ENCODE assay signal across 24 mouse cellular contexts in the genomic region with DNA sequence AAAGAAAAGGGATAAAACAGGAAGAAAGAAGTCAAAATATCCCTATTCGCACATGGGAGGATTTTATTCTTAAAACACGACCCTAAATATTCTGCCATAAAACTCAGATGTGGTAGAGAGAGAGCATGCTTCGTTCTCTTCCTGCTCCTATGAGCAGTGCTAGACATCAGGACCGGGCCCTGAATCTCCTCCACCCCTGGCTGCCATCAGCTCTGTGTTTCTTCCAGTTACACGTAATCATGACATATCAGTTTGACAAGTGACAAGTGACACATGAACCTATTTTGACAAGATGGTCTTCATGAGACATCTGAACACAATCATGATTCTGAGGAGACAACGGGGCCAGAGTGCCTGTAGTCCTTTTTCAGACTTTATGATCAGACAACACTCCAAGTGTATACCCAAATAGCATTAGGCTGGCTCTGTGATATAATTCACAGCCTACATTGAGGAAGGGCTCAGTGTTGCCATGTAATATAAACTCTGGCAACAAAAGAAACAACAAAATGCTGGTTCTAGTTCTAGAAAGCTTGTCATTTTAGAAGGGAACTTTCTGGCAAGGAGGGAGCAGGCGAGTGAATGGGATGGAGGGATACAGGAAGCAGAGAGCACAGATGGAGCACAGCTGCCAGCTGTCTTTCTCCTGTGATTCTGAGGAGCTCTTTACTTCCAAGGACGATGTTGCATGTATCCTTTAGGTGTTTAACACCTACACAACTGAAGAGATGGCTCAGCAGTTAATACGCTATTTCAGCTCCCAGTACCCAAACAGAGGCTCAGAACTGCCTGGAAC. TPM values are rescaled to one million over a fixed set of nuclear protein-coding genes. Genes with fewer than 3 reads are reported as not detected.
A peak's percentile ranks its signal among the peaks of the same experiment; 100 is the strongest.
DNase-seq lines count a peak whose midpoint lies in the region; ATAC-seq and TF ChIP-seq lines count a peak whose summit lies in the region.
"Had no signal": no experiment of that assay in that cellular context is flagged by ENCODE, and none has a peak within 500 bp of the region (broad histone marks: within the 10 kb centered on the region; RNA-seq: fewer than 3 reads in every experiment).

No protein-coding gene starts in this region.

- H3K27me3 ChIP-seq in forebrain, embryonic 10.5 days (ENCODE audit: poor library complexity, severe bottlenecking): no peaks in the 10 kb centered on the region
- H3K27me3 ChIP-seq in forebrain, postnatal 0 days (ENCODE audit: insufficient read depth, low read length): no peaks in the 10 kb centered on the region
- H3K27me3 ChIP-seq in heart, embryonic 14.5 days (ENCODE audit: control insufficient read depth, insufficient read depth, low read length): no peaks in the 10 kb centered on the region
- H3K27me3 ChIP-seq: intestine, embryonic 15.5 days; liver, embryonic 15.5 days; midbrain, embryonic 12.5 days had no signal

- peaks cover 20% of the 10 kb centered on the region for H3K36me3 ChIP-seq in forebrain, embryonic 10.5 days (replicated peaks)
- H3K36me3 ChIP-seq in forebrain, postnatal 0 days (ENCODE audit: insufficient read depth): peaks cover 11% of the 10 kb centered on the region; the same call in 1 of the 2 replicates
- peaks cover 26% of the 10 kb centered on the region for H3K36me3 ChIP-seq in heart, embryonic 14.5 days (ENCODE audit: control insufficient read depth, insufficient read depth, low read length)
- H3K36me3 ChIP-seq: intestine, embryonic 15.5 days had no signal

- H3K27ac ChIP-seq in forebrain, embryonic 10.5 days: no peak overlapping the region
- H3K27ac ChIP-seq in forebrain, postnatal 0 days (ENCODE audit: low read depth, low read length): no peak overlapping the region
- peak overlapping the region; percentile 33 to 38; a peak in 3 of 4 replicates for H3K27ac ChIP-seq in heart, embryonic 14.5 days (replicated peaks in 1 of 2; ENCODE audit: control insufficient read depth in 1 of 2, insufficient read depth in 1 of 2, low read depth in 2 of 2, low read length in 2 of 2)
- H3K27ac ChIP-seq: gastrocnemius, adult 2 months; hindbrain, embryonic 10.5 days; intestine, embryonic 15.5 days; limb, embryonic 10.5 days; liver, embryonic 15.5 days; midbrain, embryonic 12.5 days had no signal

- H3K9me3 ChIP-seq in forebrain, embryonic 10.5 days: no peaks in the 10 kb centered on the region
- H3K9me3 ChIP-seq in forebrain, postnatal 0 days (ENCODE audit: low read length): no peaks in the 10 kb centered on the region
- no peaks in the 10 kb centered on the region for H3K9me3 ChIP-seq in heart, embryonic 14.5 days (ENCODE audit: control insufficient read depth, low read length)
- H3K9me3 ChIP-seq: hindbrain, embryonic 10.5 days; intestine, embryonic 15.5 days; limb, embryonic 10.5 days; liver, embryonic 15.5 days; midbrain, embryonic 12.5 days had no signal

- no peak for ATAC-seq in forebrain, postnatal 0 days
- no peak for ATAC-seq in heart, embryonic 14.5 days (ENCODE audit: insufficient number of reproducible peaks, insufficient read depth, low FRiP score, low read depth)
- ATAC-seq: activated CD4-positive, CD25-positive, alpha-beta regulatory T cell, adult 4 months; hindbrain, embryonic 16.5 days; intestine, embryonic 15.5 days had no signal

- TF ChIP-seq CTCF in forebrain, postnatal 0 days (IDR thresholded peaks at IDR 0.05; ENCODE audit: low read depth): no peak

- H3K4me2 ChIP-seq in forebrain, postnatal 0 days (ENCODE audit: low read depth): no peak overlapping the region
- H3K4me2 ChIP-seq in heart, embryonic 14.5 days (ENCODE audit: low read length): no peak overlapping the region
- H3K4me2 ChIP-seq: intestine, embryonic 15.5 days; liver, embryonic 15.5 days; midbrain, embryonic 12.5 days had no signal

- H3K4me1 ChIP-seq in forebrain, embryonic 10.5 days: 0 out of 2 replicates have a peak, but pooled peaks cover 3% of the 10 kb centered on the region
- no peaks in the 10 kb centered on the region for H3K4me1 ChIP-seq in forebrain, postnatal 0 days (ENCODE audit: insufficient read depth)
- H3K4me1 ChIP-seq in heart, embryonic 14.5 days (ENCODE audit: control insufficient read depth in 2 of 2, insufficient read depth in 2 of 2, low read length in 2 of 2): peaks cover 11 to 40% of the 10 kb centered on the region in 2 experiments
- H3K4me1 ChIP-seq: intestine, embryonic 15.5 days; limb, embryonic 10.5 days; liver, embryonic 15.5 days; midbrain, embryonic 12.5 days had no signal

- 92% methylated on average over 9 of the region's 9 CpGs for WGBS in forebrain, embryonic 10.5 days
- WGBS in forebrain, postnatal 0 days: 83% methylated on average over 9 of the region's 9 CpGs
- 47% methylated on average over 9 of the region's 9 CpGs for WGBS in heart, embryonic 14.5 days

- H3K4me3 ChIP-seq in forebrain, embryonic 10.5 days: no peak overlapping the region
- no peak overlapping the region for H3K4me3 ChIP-seq in forebrain, postnatal 0 days (ENCODE audit: low read depth, low read length)
- no peak overlapping the region for H3K4me3 ChIP-seq in heart, embryonic 14.5 days (ENCODE audit: control insufficient read depth in 1 of 2, insufficient read depth in 1 of 2, low read depth in 1 of 2, low read length in 2 of 2)
- H3K4me3 ChIP-seq: gastrocnemius, adult 2 months; hindbrain, embryonic 10.5 days; intestine, embryonic 15.5 days; limb, embryonic 10.5 days; liver, embryonic 15.5 days; midbrain, embryonic 12.5 days had no signal

- peak; percentile 6 for DNase-seq in forebrain, embryonic 10.5 days (ENCODE audit: extremely low spot score, low spot score)
- no peak for DNase-seq in forebrain, postnatal 0 days
- no peak for DNase-seq in heart, postnatal 36 days
- peak; percentile 18 to 28 for DNase-seq in left cerebral cortex, postnatal 14 days (ENCODE audit: low spot score in 2 of 2)
- DNase-seq in left cerebral cortex, adult 9 months (ENCODE audit: low spot score in 2 of 2): no peak
- peak; percentile 16 for DNase-seq in lung, postnatal 10 days
- DNase-seq in lung, postnatal 14 days: no peak
- DNase-seq: adrenal gland, adult 8-10 months; cerebellum, adult 18-20 months; cerebellum, postnatal 14 days; gastrocnemius, adult 2 months; kidney, adult 8-10 months; kidney, postnatal 10 days; liver; right cerebral cortex, postnatal 4 days; thymus, postnatal 14 days had no signal

- H3K9ac ChIP-seq in forebrain, postnatal 0 days: no peak overlapping the region
- H3K9ac ChIP-seq in heart, embryonic 14.5 days (ENCODE audit: low read length): no peak overlapping the region
- H3K9ac ChIP-seq: intestine, embryonic 15.5 days; liver, embryonic 15.5 days; midbrain, embryonic 12.5 days had no signal

- intact Hi-C loops in heart, postnatal 36 days (cut with DNase I): no loop called here
- intact Hi-C loops in left cerebral cortex, postnatal 14 days (cut with DNase I): no loop called here

RNA-seq across cellular contexts. Expression of a gene that starts 20.9 kb away (rescaled TPM):
- 20.0 and 21.1 TPM in 2 replicates for polyA plus RNA-seq in forebrain, embryonic 10.5 days (2016; fragmentation: Nextera tagmentation; extraction: Ambion mirVana)
- 41.3 and 58.7 TPM in 2 replicates for total RNA-seq in forebrain, postnatal 0 days (2014; rRNA removed)
- polyA plus RNA-seq in forebrain, postnatal 0 days (2015; fragmentation: Nextera tagmentation; extraction: Ambion mirVana): 12.4 and 15.1 TPM in 2 replicates
- polyA plus RNA-seq in heart, embryonic 14.5 days (2014; fragmentation: Nextera tagmentation; extraction: Ambion mirVana): 31.5 and 32.3 TPM in 2 replicates
- 10 to 100 TPM; 43.0 to 43.9 TPM for total RNA-seq in heart, postnatal 36 days (2021)
- total RNA-seq in left cerebral cortex, postnatal 14 days (2021): 10 to 100 TPM; 91.2 to 95.9 TPM

Comparison
In these comparisons a context has a peak if more than half of its experiments do, and no peak if none do; other contexts are left out.
1. DNase-seq: peak in forebrain, embryonic 10.5 days (single experiment), left cerebral cortex, postnatal 14 days (2 of 2) and lung, postnatal 10 days (single experiment); none in forebrain, postnatal 0 days (single experiment), heart, postnatal 36 days (0 of 2), left cerebral cortex, adult 9 months (0 of 2) and lung, postnatal 14 days (single experiment).
2. H3K27ac ChIP-seq: peak in heart, embryonic 14.5 days (2 of 2); none in forebrain, embryonic 10.5 days (single experiment) and forebrain, postnatal 0 days (single experiment).